In genomic region chr4:82661215-82661614, GRCm38 (mm10) we compare ENCODE assay signal across 28 mouse cellular contexts.
"Had no signal": no experiment of that assay in that cellular context is flagged by ENCODE, and none has a peak within 500 bp of the region (broad histone marks: within the 10 kb centered on the region; RNA-seq: fewer than 3 reads in every experiment).

No protein-coding gene starts in this region.

- ATAC-seq: hindbrain, embryonic 16.5 days; inflammation-experienced regulatory T-cells, adult 6 months; intestine, embryonic 15.5 days; intestine, postnatal 0 days; liver, postnatal 0 days had no signal

- H3K4me1 ChIP-seq: heart, embryonic 13.5 days; heart, embryonic 15.5 days; intestine, embryonic 15.5 days; liver, embryonic 13.5 days; liver, embryonic 15.5 days had no signal

- H3K9me3 ChIP-seq: heart, embryonic 13.5 days; heart, embryonic 15.5 days; hindbrain, embryonic 10.5 days; hindbrain, embryonic 12.5 days; intestine, embryonic 15.5 days; limb, embryonic 10.5 days; limb, embryonic 12.5 days; liver, embryonic 13.5 days; liver, embryonic 15.5 days had no signal

- H3K27ac ChIP-seq: gastrocnemius, adult 2 months; heart, adult 2 months; heart, embryonic 13.5 days; heart, embryonic 15.5 days; hindbrain, embryonic 10.5 days; hindbrain, embryonic 12.5 days; hindbrain, embryonic 14.5 days; intestine, embryonic 15.5 days; layer of hippocampus, adult 2 months; left cerebral cortex, adult 2 months; limb, embryonic 10.5 days; limb, embryonic 12.5 days; liver, embryonic 13.5 days; liver, embryonic 15.5 days had no signal

- H3K9ac ChIP-seq: heart, embryonic 13.5 days; heart, embryonic 15.5 days; hindbrain, embryonic 12.5 days; hindbrain, embryonic 14.5 days; intestine, embryonic 15.5 days; limb, embryonic 12.5 days; liver, embryonic 13.5 days; liver, embryonic 15.5 days; liver, postnatal 0 days had no signal

- H3K27me3 ChIP-seq: heart, embryonic 13.5 days; heart, embryonic 15.5 days; hindbrain, embryonic 12.5 days; intestine, embryonic 15.5 days; limb, embryonic 12.5 days; liver, embryonic 13.5 days; liver, embryonic 15.5 days had no signal

- DNase-seq: gastrocnemius, adult 2 months; gastrocnemius, postnatal 10 days; gastrocnemius, postnatal 25 days; heart, adult 2 months; heart, postnatal 14 days; heart, postnatal 4 days; kidney, adult 2 months; kidney, postnatal 10 days; kidney, postnatal 36 days; liver; liver, embryonic 13.5 days; liver, postnatal 0 days had no signal

- H3K4me3 ChIP-seq: gastrocnemius, adult 2 months; heart, adult 2 months; heart, embryonic 13.5 days; heart, embryonic 15.5 days; hindbrain, embryonic 10.5 days; hindbrain, embryonic 12.5 days; intestine, embryonic 15.5 days; layer of hippocampus, adult 2 months; left cerebral cortex, adult 2 months; limb, embryonic 10.5 days; limb, embryonic 12.5 days; liver, embryonic 13.5 days; liver, embryonic 15.5 days had no signal

- H3K4me2 ChIP-seq: heart, embryonic 11.5 days; heart, embryonic 13.5 days; heart, embryonic 15.5 days; hindbrain, embryonic 12.5 days; hindbrain, embryonic 14.5 days; intestine, embryonic 15.5 days; limb, embryonic 12.5 days; liver, embryonic 11.5 days; liver, embryonic 13.5 days; liver, embryonic 15.5 days had no signal

- H3K36me3 ChIP-seq: heart, embryonic 13.5 days; heart, embryonic 15.5 days; hindbrain, embryonic 10.5 days; hindbrain, embryonic 12.5 days; intestine, embryonic 15.5 days; limb, embryonic 10.5 days; limb, embryonic 12.5 days; liver, embryonic 13.5 days; liver, embryonic 15.5 days had no signal
